Mouse (Mus musculus) liver, embryonic 13.5 days (tissue): ENCODE data around the gene Ube2e1. TPM values are rescaled to one million over a fixed set of nuclear protein-coding genes. Genes with fewer than 3 reads are reported as not detected.

ENCODE experiments used
- ATAC-seq: fragments of 200-750 bp; cut with Nextera tagmentation; 2 replicates; pipeline ENCODE4 v1.8.0; 2017; ENCODE audit warnings: low read depth, mild to moderate bottlenecking, moderate number of reproducible peaks, moderate library complexity
- DNase-seq: peaks from one replicate; pipeline ENCODE4 v3.0.0; 2022
- H3K27ac ChIP-seq: fragments of 300-500 bp; sonication (generic); 2 replicates; pipeline ENCODE4 v1.5.1; 2015; ENCODE audit warnings: moderate library complexity, mild to moderate bottlenecking, inconsistent platforms
- H3K27me3 ChIP-seq: fragments of 300-500 bp; sonication (generic); 2 replicates; pipeline ENCODE4 v1.6.1; 2015; ENCODE audit warnings: mild to moderate bottlenecking, inconsistent platforms
- H3K36me3 ChIP-seq: fragments of 300-500 bp; sonication (generic); 2 replicates; pipeline ENCODE4 v1.6.1; 2015; ENCODE audit warnings: mild to moderate bottlenecking, inconsistent platforms
- H3K4me1 ChIP-seq: fragments of 300-500 bp; sonication (generic); replicated peaks from 2 replicates; pipeline ENCODE4 v1.6.1; 2015; ENCODE audit warnings: inconsistent platforms
- H3K4me2 ChIP-seq: fragments of 300-500 bp; sonication (generic); 2 replicates; pipeline ENCODE4 v1.6.1; 2015; ENCODE audit warnings: inconsistent platforms, mild to moderate bottlenecking, moderate library complexity
- H3K4me3 ChIP-seq: fragments of 300-500 bp; sonication (generic); replicated peaks from 2 replicates; pipeline ENCODE4 v1.5.1; 2015; ENCODE audit warnings: mild to moderate bottlenecking, inconsistent platforms
- H3K9ac ChIP-seq: fragments of 300-500 bp; sonication (generic); 2 replicates; pipeline ENCODE4 v1.6.1; 2015; ENCODE audit warnings: mild to moderate bottlenecking, inconsistent platforms
- H3K9me3 ChIP-seq: fragments of 300-500 bp; sonication (generic); replicated peaks from 2 replicates; pipeline ENCODE4 v1.6.1; 2016; ENCODE audit warnings: inconsistent platforms
- WGBS: fragments of 180-500 bp; shearing (Covaris S2); methylation state at CpG from one replicate; pipeline ENCODE4 v1.1.7; 2015; ENCODE audit not compliant: insufficient replicate concordance; 5-methylcytosine and 5-hydroxymethylcytosine counted together
- polyA plus RNA-seq: library from polyadenylated mRNA; unstranded; fragments of >200 nt; fragmentation: Nextera tagmentation; extraction: Ambion mirVana; gene quantifications from 2 replicates; pipeline ENCODE4 v1.2.1, GENCODE M21; 2015

Ube2e1 gene
- polyA plus RNA-seq, 1 experiment from 2014 or later, result 52.7 TPM

DNA sequence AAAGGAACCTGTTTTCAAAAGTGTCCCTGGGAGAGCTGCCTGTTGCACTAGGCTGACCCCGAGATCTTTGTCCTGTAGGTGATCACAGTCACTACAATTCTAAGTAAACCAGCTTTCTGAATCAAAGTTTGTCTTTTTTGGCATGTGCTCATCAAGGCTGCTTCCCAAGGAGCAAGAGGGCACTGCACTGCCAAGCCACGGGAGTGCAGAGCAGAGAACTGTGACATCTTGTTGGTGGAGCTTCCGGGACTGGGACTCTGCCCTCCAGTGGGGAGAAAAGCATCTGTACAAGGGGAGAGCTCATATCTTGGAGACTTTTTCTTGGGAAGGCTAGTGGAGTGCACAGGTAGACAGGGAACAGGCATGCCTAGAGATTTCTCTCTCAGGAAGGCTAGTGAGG lies 21.9 kb upstream of the Ube2e1 start:
- Histone ChIP-seq H3K4me2 (no peak overlapping the region), H3K36me3 (no peaks in the 10 kb centered on the region), H3K9me3 (no peaks in the 10 kb centered on the region), H3K4me1 (no peaks in the 10 kb centered on the region), H3K9ac (no peak overlapping the region), H3K27ac (no peak overlapping the region), H3K4me3 (no peak overlapping the region), H3K27me3 (no peaks in the 10 kb centered on the region)
- DNase-seq (no peak), ATAC-seq (no peak)
- WGBS, result 51% methylated on average over 3 of the region's 3 CpGs

DNA sequence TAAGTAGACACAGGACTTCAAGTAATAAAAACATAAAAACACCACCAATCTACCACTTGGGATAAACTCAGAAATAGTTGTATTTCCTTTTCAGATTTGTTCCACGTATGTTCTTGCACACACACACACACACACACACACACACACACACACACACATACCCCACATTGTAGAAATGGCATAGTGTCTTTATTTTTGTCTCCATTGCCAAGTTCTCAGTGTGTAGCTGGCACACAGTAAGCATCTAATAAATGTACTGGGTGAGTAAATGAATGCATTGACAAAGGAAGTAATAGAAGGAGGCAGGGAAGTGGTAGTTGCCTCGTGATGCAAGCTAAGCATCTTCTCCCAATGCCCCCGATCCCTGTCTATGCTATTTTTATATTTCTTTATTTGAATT lies 21.3 kb upstream of the Ube2e1 start:
- H3K4me2 ChIP-seq, result no peak overlapping the region
- no peak overlapping the region for H3K27ac ChIP-seq
- H3K27me3 ChIP-seq, result no peaks in the 10 kb centered on the region
- 55% methylated on average over 3 of the region's 3 CpGs for WGBS
- H3K9ac ChIP-seq, result no peak overlapping the region
- H3K36me3 ChIP-seq, result no peaks in the 10 kb centered on the region
- no peak overlapping the region for H3K4me3 ChIP-seq
- no peak for DNase-seq
- H3K9me3 ChIP-seq, result no peaks in the 10 kb centered on the region
- ATAC-seq, result no peak
- H3K4me1 ChIP-seq, result no peaks in the 10 kb centered on the region

DNA sequence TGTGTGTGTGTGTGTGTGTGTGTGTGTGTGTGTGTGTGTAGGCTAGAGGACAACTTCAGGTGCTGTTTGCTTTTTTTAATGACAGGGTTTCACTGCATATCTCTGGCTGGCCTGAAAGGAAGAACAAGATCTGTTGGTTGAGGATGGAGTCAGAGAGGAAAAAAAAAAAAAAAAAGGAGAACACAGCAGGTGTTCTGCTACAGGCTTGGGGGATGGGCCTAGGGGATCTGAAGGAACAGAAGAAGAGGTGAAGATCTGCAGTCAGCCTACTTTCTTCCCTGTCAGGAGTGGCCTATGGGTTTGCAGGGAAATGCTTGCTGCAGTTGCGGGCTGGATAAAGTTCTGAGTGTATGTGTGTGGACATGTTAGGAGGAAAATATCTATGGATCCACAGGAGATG lies 19.0 kb upstream of the Ube2e1 start:
- H3K27me3 ChIP-seq, result no peaks in the 10 kb centered on the region
- H3K36me3 ChIP-seq, result no peaks in the 10 kb centered on the region
- no peak overlapping the region for H3K27ac ChIP-seq
- no peak overlapping the region for H3K4me2 ChIP-seq
- H3K4me1 ChIP-seq, result no peaks in the 10 kb centered on the region
- no peaks in the 10 kb centered on the region for H3K9me3 ChIP-seq
- DNase-seq (no peak), ATAC-seq (no peak)
- H3K4me3 ChIP-seq, result no peak overlapping the region
- WGBS, result 74% methylated on average over 1 of the region's 1 CpGs
- H3K9ac ChIP-seq, result no peak overlapping the region

DNA sequence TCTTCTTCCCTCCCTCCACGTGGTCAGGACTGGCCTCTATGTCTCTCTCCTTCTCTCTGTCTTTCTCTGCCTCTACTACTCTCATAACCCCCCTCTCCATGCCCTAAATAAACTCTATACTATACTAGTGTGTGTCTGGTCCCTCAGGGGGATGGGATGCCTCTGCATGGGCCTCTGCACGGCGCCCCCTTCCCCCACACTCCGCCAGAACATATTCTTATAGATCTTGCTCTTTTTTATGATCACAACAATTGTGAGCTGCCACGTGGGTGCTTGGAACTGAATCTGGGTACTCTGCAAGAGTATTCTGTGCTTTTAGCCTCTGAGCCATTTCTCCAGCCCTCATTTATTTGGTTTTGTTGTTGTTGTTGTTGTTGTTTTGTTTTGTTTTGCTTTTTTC lies 18.2 kb upstream of the Ube2e1 start:
- H3K4me3 ChIP-seq, result no peak overlapping the region
- H3K27ac ChIP-seq, result no peak overlapping the region
- H3K9me3 ChIP-seq, result no peaks in the 10 kb centered on the region
- DNase-seq (no peak), ATAC-seq (no peak)
- no peaks in the 10 kb centered on the region for H3K4me1 ChIP-seq
- H3K4me2 ChIP-seq, result no peak overlapping the region
- H3K9ac ChIP-seq, result no peak overlapping the region
- no peaks in the 10 kb centered on the region for H3K27me3 ChIP-seq
- 41% methylated on average over 5 of the region's 5 CpGs for WGBS
- H3K36me3 ChIP-seq, result no peaks in the 10 kb centered on the region

DNA sequence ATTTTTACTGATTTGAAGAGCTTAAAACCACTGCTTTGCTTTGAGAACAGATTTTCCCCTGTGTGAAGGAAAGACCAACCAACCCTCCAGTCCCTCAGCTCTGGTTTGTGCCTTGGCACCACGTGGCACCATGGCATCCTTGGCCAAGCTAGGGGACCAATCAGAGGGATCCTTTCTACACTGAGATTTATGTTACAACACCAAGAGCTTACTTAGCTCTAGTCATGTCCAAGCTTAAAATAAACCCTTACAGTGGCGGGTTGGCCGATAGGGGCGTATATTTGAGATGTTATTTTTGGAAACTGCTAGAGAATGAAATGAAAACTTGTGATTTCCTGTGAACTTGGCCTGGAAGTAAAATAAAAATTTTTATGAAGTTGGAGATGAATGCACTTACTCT lies 11.9 kb upstream of the Ube2e1 start:
- ATAC-seq (no peak), DNase-seq (no peak)
- Histone ChIP-seq H3K4me2 (no peak overlapping the region), H3K27me3 (no peaks in the 10 kb centered on the region), H3K27ac (no peak overlapping the region), H3K9ac (no peak overlapping the region), H3K36me3 (no peaks in the 10 kb centered on the region), H3K4me3 (no peak overlapping the region), H3K4me1 (no peaks in the 10 kb centered on the region), H3K9me3 (no peaks in the 10 kb centered on the region)
- 53% methylated on average over 4 of the region's 4 CpGs for WGBS

DNA sequence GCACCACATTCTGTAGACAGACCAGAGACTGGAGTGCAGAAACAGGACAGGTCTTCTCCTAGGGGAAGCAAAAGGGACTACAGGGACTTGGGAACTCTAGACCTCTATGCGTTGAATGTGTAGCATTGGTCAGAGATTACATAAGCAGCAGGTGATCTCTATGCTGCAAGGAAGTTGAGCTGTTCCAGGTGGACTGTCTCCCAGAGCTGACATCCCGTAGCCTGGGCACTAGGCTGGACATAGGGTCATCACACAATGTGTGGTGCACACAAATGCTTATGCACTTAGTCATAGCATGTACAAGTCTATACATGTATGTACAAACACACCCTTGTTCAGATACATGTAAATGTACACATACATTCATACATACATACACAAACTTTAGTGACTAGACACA lies 11.1 kb upstream of the Ube2e1 start:
- H3K27ac ChIP-seq, result no peak overlapping the region
- no peak overlapping the region for H3K4me2 ChIP-seq
- no peaks in the 10 kb centered on the region for H3K27me3 ChIP-seq
- no peaks in the 10 kb centered on the region for H3K4me1 ChIP-seq
- DNase-seq, result no peak
- no peak overlapping the region for H3K9ac ChIP-seq
- 77% methylated on average over 2 of the region's 2 CpGs for WGBS
- H3K9me3 ChIP-seq, result no peaks in the 10 kb centered on the region
- no peaks in the 10 kb centered on the region for H3K36me3 ChIP-seq
- no peak overlapping the region for H3K4me3 ChIP-seq
- no peak for ATAC-seq

DNA sequence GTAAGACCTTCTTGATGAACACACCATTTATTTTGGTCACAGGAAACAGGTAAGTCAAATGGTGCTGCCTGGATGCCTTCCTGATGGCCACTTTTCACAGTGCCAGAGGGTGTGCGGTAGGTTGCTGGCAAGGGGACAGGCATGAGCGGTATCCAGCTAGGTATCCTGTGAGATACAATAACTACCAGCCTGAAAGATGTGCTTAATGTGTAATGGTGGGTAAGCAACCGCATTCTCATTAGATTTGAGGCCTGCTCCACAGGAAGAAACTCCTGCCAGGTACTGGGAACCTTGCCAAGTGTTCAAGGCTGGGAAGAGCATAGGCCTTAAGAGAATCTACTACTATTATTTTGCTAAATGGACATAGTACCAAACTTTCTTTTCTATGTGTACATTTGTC lies 9.4 kb upstream of the Ube2e1 start:
- no peaks in the 10 kb centered on the region for H3K27me3 ChIP-seq
- DNase-seq (no peak), ATAC-seq (no peak)
- no peak overlapping the region for H3K4me3 ChIP-seq
- no peak overlapping the region for H3K9ac ChIP-seq
- no peak overlapping the region for H3K4me2 ChIP-seq
- H3K36me3 ChIP-seq, result no peaks in the 10 kb centered on the region
- 85% methylated on average over 3 of the region's 3 CpGs for WGBS
- H3K4me1 ChIP-seq, result 0 out of 2 replicates have a peak, but pooled peaks cover 3% of the 10 kb centered on the region
- H3K9me3 ChIP-seq, result no peaks in the 10 kb centered on the region
- no peak overlapping the region for H3K27ac ChIP-seq

DNA sequence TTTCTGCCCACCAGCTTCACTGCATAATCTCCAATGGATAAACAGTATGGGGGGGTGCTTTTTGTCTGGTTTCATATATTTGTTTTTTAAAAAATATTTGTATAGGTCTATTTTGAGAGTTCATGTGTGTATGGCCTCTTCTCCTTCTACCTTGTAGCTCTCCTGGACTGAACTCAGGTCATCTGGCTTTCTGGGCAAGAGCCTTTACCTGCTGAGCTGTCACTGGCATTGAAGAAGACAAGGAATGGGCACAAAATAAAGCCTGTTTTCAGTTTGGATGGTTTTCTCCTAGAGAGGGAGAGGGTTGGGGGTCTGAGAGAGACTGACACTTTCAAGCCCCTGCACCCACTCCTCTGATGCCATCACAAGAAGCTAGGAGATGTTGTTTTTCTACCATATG lies 4.4 kb upstream of the Ube2e1 start:
- no peaks in the 10 kb centered on the region for H3K36me3 ChIP-seq
- H3K4me3 ChIP-seq, result no peak overlapping the region
- no peak overlapping the region for H3K4me2 ChIP-seq
- H3K4me1 ChIP-seq, result 0 out of 2 replicates have a peak, but pooled peaks cover 7% of the 10 kb centered on the region
- no peak overlapping the region for H3K27ac ChIP-seq
- no peak for DNase-seq
- ATAC-seq, result no peak
- no peaks in the 10 kb centered on the region for H3K9me3 ChIP-seq
- no peak overlapping the region for H3K9ac ChIP-seq
- no peaks in the 10 kb centered on the region for H3K27me3 ChIP-seq

DNA sequence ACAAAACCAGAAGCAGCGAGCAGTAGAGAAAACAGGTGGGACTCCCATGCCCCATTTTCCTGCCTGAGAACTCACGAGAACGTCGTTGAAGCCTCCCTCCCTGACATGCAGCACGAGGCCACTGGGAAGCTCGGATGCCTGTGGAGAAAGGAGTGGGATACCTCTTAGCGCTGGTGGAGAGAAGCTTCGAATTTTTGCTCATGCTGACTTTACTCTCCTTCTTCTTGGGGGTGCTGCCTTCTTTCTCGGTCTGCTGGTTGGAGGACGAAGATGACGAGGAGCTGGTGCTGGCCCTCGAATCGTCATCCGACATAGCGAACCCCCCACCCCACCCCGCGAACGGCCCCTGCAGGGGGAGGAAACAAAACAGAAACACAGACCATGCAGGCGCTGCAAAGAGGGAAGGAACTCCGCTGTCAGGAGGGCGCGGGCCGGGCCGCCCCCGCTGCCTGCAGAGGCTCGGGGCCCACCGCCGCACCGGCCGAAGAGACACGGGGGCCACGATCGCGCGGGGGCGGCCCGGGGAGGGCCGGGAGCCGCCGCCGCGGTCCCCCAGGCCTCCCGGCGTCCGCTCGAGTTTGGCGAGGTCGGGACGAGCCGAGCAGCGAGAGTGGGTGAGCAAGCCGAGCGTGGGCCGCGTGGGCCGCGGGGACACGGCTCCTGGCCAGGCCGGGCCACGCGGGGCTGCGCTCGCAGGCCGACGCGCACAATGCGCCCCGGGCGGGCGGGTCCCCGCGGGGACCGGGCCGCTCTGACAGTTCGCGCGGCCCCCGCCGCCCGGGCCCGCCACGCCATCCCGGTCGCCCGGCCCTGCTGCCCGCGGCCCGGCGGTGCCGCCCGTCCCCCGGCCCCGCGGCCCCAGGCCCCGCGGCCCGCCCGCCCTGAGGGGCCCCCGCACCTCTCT lies 618 bp downstream of the Ube2e1 start:
- no peak overlapping the region for H3K27ac ChIP-seq
- no peaks in the 10 kb centered on the region for H3K36me3 ChIP-seq
- peak; percentile 75 for ATAC-seq
- 1% methylated on average over 64 of the region's 99 CpGs for WGBS
- H3K9ac ChIP-seq, result peak overlapping the region; percentile 89
- H3K9me3 ChIP-seq, result no peaks in the 10 kb centered on the region
- H3K27me3 ChIP-seq, result no peaks in the 10 kb centered on the region
- H3K4me1 ChIP-seq, result peaks cover 32% of the 10 kb centered on the region
- peak overlapping the region; percentile 94 for H3K4me2 ChIP-seq
- H3K4me3 ChIP-seq, result peak overlapping the region; percentile 80
- peak; percentile 2 for DNase-seq

DNA sequence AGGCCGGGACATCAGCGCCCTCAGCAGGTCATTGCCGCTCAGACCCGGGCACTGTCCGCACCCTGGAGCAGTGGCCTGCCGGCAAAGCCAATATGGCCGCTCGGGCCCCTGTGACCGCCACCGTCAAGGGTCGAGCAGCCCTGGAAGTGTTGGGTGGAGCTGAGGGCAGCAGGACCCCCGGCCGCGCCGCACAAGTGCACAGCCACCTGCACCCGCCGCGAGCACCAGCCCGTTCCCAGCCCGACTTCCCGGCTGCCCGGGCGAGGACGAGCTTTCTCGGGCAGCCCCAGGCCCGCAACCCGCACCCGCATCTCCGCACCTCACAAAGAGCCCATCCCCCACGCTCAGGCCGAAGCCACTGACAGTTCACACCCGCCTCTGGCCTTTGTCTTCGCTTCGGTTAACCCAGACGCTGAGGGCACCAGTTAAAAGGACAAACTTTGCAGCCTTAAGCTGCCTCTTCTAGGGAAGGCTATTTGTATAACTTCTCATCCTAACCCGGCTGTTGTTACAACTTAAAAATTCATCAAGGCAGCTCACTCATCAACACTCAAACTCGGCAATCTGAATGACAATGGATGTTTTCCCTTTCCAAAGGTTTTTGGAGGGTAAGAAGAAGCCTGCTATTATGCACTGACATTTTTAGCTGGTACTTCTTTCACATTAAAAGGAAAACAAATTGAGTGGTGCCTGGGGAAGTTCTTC lies 4.5 kb downstream of the Ube2e1 start:
- no peaks in the 10 kb centered on the region for H3K9me3 ChIP-seq
- H3K4me2 ChIP-seq, result peak overlapping the region; percentile 81
- H3K36me3 ChIP-seq, result no peaks in the 10 kb centered on the region
- ATAC-seq (peak; percentile 20), DNase-seq (peak; percentile 6)
- H3K27ac ChIP-seq, result no peak overlapping the region
- H3K4me1 ChIP-seq, result peaks cover 32% of the 10 kb centered on the region
- WGBS, result 9% methylated on average over 32 of the region's 37 CpGs
- no peaks in the 10 kb centered on the region for H3K27me3 ChIP-seq
- peak overlapping the region; percentile 60 for H3K4me3 ChIP-seq
- H3K9ac ChIP-seq, result peak overlapping the region; percentile 73

DNA sequence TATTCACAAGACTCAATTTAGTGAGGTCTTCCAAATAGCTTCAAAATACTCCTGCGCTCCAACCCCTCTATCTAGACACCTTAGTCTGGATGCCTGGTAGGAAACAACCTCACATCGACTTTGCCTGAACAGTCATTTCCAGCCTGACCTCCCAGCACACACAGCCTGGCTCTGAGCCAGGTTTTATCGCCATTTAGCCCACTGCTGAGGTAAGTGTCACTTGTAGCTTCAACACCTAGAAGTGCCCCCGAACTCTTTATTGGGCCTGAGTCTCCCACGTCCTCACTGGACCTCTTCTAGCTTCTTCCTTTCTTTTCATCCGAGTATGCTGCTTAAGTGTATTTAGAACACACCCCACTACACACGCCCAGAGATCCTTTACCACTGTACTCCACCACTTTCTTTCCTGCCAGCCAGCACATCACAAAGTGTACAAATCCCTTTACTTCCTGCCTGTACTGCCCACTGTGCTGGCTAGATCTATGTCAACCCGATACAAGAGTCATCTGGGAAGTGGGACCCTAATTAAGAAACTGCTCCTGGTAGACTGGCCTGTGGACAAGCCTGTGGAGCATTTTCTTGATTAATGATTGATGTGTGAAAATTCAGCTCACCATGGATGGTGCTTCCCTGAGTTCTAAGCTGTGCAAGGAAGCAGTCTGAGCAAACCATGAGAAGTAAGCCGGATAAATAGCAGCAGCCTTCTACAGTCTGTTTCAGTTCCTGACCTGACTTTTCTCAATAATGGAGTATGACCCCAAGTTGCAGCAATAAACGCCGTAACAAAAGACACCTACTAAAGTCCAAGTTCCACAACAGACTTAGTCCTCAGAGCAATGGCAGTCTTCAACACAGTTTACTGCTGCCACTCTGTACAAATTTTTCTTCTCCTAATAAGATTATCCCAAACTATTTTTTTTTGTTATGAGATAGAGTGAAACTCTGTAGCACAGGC lies 13.9 kb downstream of the Ube2e1 start:
- WGBS, result 72% methylated on average over 11 of the region's 11 CpGs
- Histone ChIP-seq H3K27me3 (no peaks in the 10 kb centered on the region), H3K9me3 (no peaks in the 10 kb centered on the region), H3K36me3 (0 out of 2 replicates have a peak, but pooled peaks cover 3% of the 10 kb centered on the region), H3K4me2 (no peak overlapping the region), H3K9ac (no peak overlapping the region), H3K27ac (no peak overlapping the region), H3K4me3 (no peak overlapping the region), H3K4me1 (0 out of 2 replicates have a peak, but pooled peaks cover 7% of the 10 kb centered on the region)
- DNase-seq, result no peak
- no peak for ATAC-seq
